Mouse (Mus musculus): ENCODE measurements around the gene Adgrg3. TPM values are rescaled to one million over a fixed set of nuclear protein-coding genes. Genes with fewer than 3 reads are reported as not detected.

Adgrg3 gene
- polyA plus RNA-seq, 1 experiment from 2014 or later = 11.8 TPM

GRCm38 (mm10) chr8:94990598-94991453 lies 26.7 kb upstream of the Adgrg3 start:
- peak overlapping the region; percentile 90 for H3K4me2 ChIP-seq
- peaks cover 84% of the 10 kb centered on the region for H3K4me1 ChIP-seq (replicated peaks; ENCODE audit: control insufficient read depth, insufficient read depth, low read length)
- 50% methylated on average over 11 of the region's 11 CpGs for WGBS
- no peak for ATAC-seq (replicated peaks; ENCODE audit: low FRiP score)
- no peaks in the 10 kb centered on the region for H3K36me3 ChIP-seq (ENCODE audit: control insufficient read depth, insufficient read depth, low read length)
- H3K9me3 ChIP-seq (ENCODE audit: control insufficient read depth, low read length) = no peaks in the 10 kb centered on the region
- no peak for DNase-seq (ENCODE audit: low spot score)
- H3K4me3 ChIP-seq (ENCODE audit: low read depth, low read length) = no peak overlapping the region
- peak overlapping the region; percentile 16; the same call in 1 of the 2 replicates for H3K27ac ChIP-seq (ENCODE audit: low read depth, low read length)
- H3K27me3 ChIP-seq (replicated peaks; ENCODE audit: control insufficient read depth, insufficient read depth, low read length) = no peaks in the 10 kb centered on the region
- H3K9ac ChIP-seq (ENCODE audit: low read depth, low read length) = no peak overlapping the region

GRCm38 (mm10) chr8:94991454-94991994 lies 26.0 kb upstream of the Adgrg3 start:
- Histone ChIP-seq H3K4me1 (replicated peaks; ENCODE audit: control insufficient read depth, insufficient read depth, low read length) (peaks cover 88% of the 10 kb centered on the region), H3K4me2 (peak overlapping the region; percentile 90), H3K36me3 (ENCODE audit: control insufficient read depth, insufficient read depth, low read length) (no peaks in the 10 kb centered on the region), H3K9ac (ENCODE audit: low read depth, low read length) (no peak overlapping the region), H3K27me3 (replicated peaks; ENCODE audit: control insufficient read depth, insufficient read depth, low read length) (no peaks in the 10 kb centered on the region), H3K27ac (ENCODE audit: low read depth, low read length) (no peak overlapping the region; the same call in 1 of the 2 replicates), H3K9me3 (ENCODE audit: control insufficient read depth, low read length) (no peaks in the 10 kb centered on the region), H3K4me3 (ENCODE audit: low read depth, low read length) (no peak overlapping the region)
- WGBS = 58% methylated on average over 9 of the region's 9 CpGs
- ATAC-seq (replicated peaks; ENCODE audit: low FRiP score) (no peak), DNase-seq (ENCODE audit: low spot score) (no peak)

- no peaks in the 10 kb centered on the region for H3K9me3 ChIP-seq (ENCODE audit: control insufficient read depth, low read length)
- H3K27ac ChIP-seq (ENCODE audit: low read depth, low read length) = no peak overlapping the region
- H3K4me2 ChIP-seq = peak overlapping the region; percentile 37
- H3K4me1 ChIP-seq (replicated peaks; ENCODE audit: control insufficient read depth, insufficient read depth, low read length) = peaks cover 88% of the 10 kb centered on the region
- H3K27me3 ChIP-seq (replicated peaks; ENCODE audit: control insufficient read depth, insufficient read depth, low read length) = no peaks in the 10 kb centered on the region
- H3K9ac ChIP-seq (ENCODE audit: low read depth, low read length) = 0 out of 2 replicates have a peak overlapping the region, but pooled peaks have one; percentile 6
- DNase-seq (ENCODE audit: low spot score) (no peak), ATAC-seq (replicated peaks; ENCODE audit: low FRiP score) (no peak)
- WGBS = 76% methylated on average over 4 of the region's 4 CpGs
- peaks cover 3% of the 10 kb centered on the region; the same call in 1 of the 2 replicates for H3K36me3 ChIP-seq (ENCODE audit: control insufficient read depth, insufficient read depth, low read length)
- no peak overlapping the region for H3K4me3 ChIP-seq (ENCODE audit: low read depth, low read length)
Measured at GRCm38 (mm10) chr8:94992010-94992409, 25.5 kb upstream of the Adgrg3 start.

- no peak overlapping the region for H3K4me3 ChIP-seq (ENCODE audit: low read depth, low read length)
- no peaks in the 10 kb centered on the region for H3K9me3 ChIP-seq (ENCODE audit: control insufficient read depth, low read length)
- ATAC-seq (replicated peaks; ENCODE audit: low FRiP score) = no peak
- H3K9ac ChIP-seq (ENCODE audit: low read depth, low read length) = no peak overlapping the region
- H3K27ac ChIP-seq (ENCODE audit: low read depth, low read length) = 0 out of 2 replicates have a peak overlapping the region, but pooled peaks have one; percentile 3
- H3K27me3 ChIP-seq (replicated peaks; ENCODE audit: control insufficient read depth, insufficient read depth, low read length) = no peaks in the 10 kb centered on the region
- H3K4me2 ChIP-seq = peak overlapping the region; percentile 37
- H3K36me3 ChIP-seq (ENCODE audit: control insufficient read depth, insufficient read depth, low read length) = peaks cover 4% of the 10 kb centered on the region; the same call in 1 of the 2 replicates
- 67% methylated on average over 5 of the region's 5 CpGs for WGBS
- no peak for DNase-seq (ENCODE audit: low spot score)
- H3K4me1 ChIP-seq (replicated peaks; ENCODE audit: control insufficient read depth, insufficient read depth, low read length) = peaks cover 88% of the 10 kb centered on the region
Measured at GRCm38 (mm10) chr8:94992534-94992933, 25.0 kb upstream of the Adgrg3 start.

GRCm38 (mm10) chr8:94992996-94993724 lies 24.3 kb upstream of the Adgrg3 start:
- Histone ChIP-seq H3K9me3 (ENCODE audit: control insufficient read depth, low read length) (no peaks in the 10 kb centered on the region), H3K27me3 (replicated peaks; ENCODE audit: control insufficient read depth, insufficient read depth, low read length) (no peaks in the 10 kb centered on the region), H3K4me2 (no peak overlapping the region), H3K36me3 (ENCODE audit: control insufficient read depth, insufficient read depth, low read length) (peaks cover 4% of the 10 kb centered on the region; the same call in 1 of the 2 replicates), H3K27ac (ENCODE audit: low read depth, low read length) (0 out of 2 replicates have a peak overlapping the region, but pooled peaks have one; percentile 3), H3K4me3 (ENCODE audit: low read depth, low read length) (no peak overlapping the region), H3K4me1 (replicated peaks; ENCODE audit: control insufficient read depth, insufficient read depth, low read length) (peaks cover 88% of the 10 kb centered on the region), H3K9ac (ENCODE audit: low read depth, low read length) (no peak overlapping the region)
- WGBS = 74% methylated on average over 9 of the region's 9 CpGs
- ATAC-seq (replicated peaks; ENCODE audit: low FRiP score) (no peak), DNase-seq (ENCODE audit: low spot score) (no peak)

- WGBS = 18% methylated on average over 14 of the region's 14 CpGs
- Histone ChIP-seq H3K9ac (ENCODE audit: low read depth, low read length) (no peak overlapping the region), H3K9me3 (ENCODE audit: control insufficient read depth, low read length) (no peaks in the 10 kb centered on the region), H3K4me2 (peak overlapping the region; percentile 16; the same call in 1 of the 2 replicates), H3K27ac (ENCODE audit: low read depth, low read length) (no peak overlapping the region), H3K36me3 (ENCODE audit: control insufficient read depth, insufficient read depth, low read length) (peaks cover 4% of the 10 kb centered on the region; the same call in 1 of the 2 replicates), H3K4me3 (ENCODE audit: low read depth, low read length) (no peak overlapping the region), H3K27me3 (replicated peaks; ENCODE audit: control insufficient read depth, insufficient read depth, low read length) (no peaks in the 10 kb centered on the region), H3K4me1 (replicated peaks; ENCODE audit: control insufficient read depth, insufficient read depth, low read length) (peaks cover 89% of the 10 kb centered on the region)
- ATAC-seq (replicated peaks; ENCODE audit: low FRiP score) (no peak), DNase-seq (ENCODE audit: low spot score) (no peak)
Measured at GRCm38 (mm10) chr8:94994006-94994405, 23.5 kb upstream of the Adgrg3 start.

- DNase-seq (ENCODE audit: low spot score) = no peak
- 48% methylated on average over 1 of the region's 1 CpGs for WGBS
- Histone ChIP-seq H3K36me3 (ENCODE audit: control insufficient read depth, insufficient read depth, low read length) (peaks cover 4% of the 10 kb centered on the region; the same call in 1 of the 2 replicates), H3K27ac (ENCODE audit: low read depth, low read length) (no peak overlapping the region), H3K4me2 (no peak overlapping the region), H3K4me1 (replicated peaks; ENCODE audit: control insufficient read depth, insufficient read depth, low read length) (peaks cover 91% of the 10 kb centered on the region), H3K9ac (ENCODE audit: low read depth, low read length) (no peak overlapping the region), H3K9me3 (ENCODE audit: control insufficient read depth, low read length) (no peaks in the 10 kb centered on the region), H3K27me3 (replicated peaks; ENCODE audit: control insufficient read depth, insufficient read depth, low read length) (no peaks in the 10 kb centered on the region), H3K4me3 (ENCODE audit: low read depth, low read length) (no peak overlapping the region)
- ATAC-seq (replicated peaks; ENCODE audit: low FRiP score) = no peak
Measured at GRCm38 (mm10) chr8:94994510-94994909, 23.0 kb upstream of the Adgrg3 start.

- Histone ChIP-seq H3K9ac (ENCODE audit: low read depth, low read length) (no peak overlapping the region), H3K4me3 (ENCODE audit: low read depth, low read length) (no peak overlapping the region), H3K36me3 (ENCODE audit: control insufficient read depth, insufficient read depth, low read length) (peaks cover 4% of the 10 kb centered on the region; the same call in 1 of the 2 replicates), H3K27ac (ENCODE audit: low read depth, low read length) (no peak overlapping the region), H3K27me3 (replicated peaks; ENCODE audit: control insufficient read depth, insufficient read depth, low read length) (no peaks in the 10 kb centered on the region), H3K4me1 (replicated peaks; ENCODE audit: control insufficient read depth, insufficient read depth, low read length) (peaks cover 90% of the 10 kb centered on the region), H3K4me2 (no peak overlapping the region), H3K9me3 (ENCODE audit: control insufficient read depth, low read length) (no peaks in the 10 kb centered on the region)
- ATAC-seq (replicated peaks; ENCODE audit: low FRiP score) (no peak), DNase-seq (ENCODE audit: low spot score) (no peak)
- WGBS = 63% methylated on average over 5 of the region's 5 CpGs
Measured at GRCm38 (mm10) chr8:94995336-94995893, 22.1 kb upstream of the Adgrg3 start.

Data from liver, embryonic 11.5 days (tissue).